Mouse (Mus musculus): ENCODE measurements around the gene Lax1. TPM values are rescaled to one million over a fixed set of nuclear protein-coding genes. Genes with fewer than 3 reads are reported as not detected.
"Not testable (repeated sequence)": the region's sequence is repeated elsewhere in the genome, so short reads cannot be mapped to it uniquely, and the experiment has no call there.

Gene Lax1
- polyA plus RNA-seq, 1 experiment from 2014 or later = 0.63 TPM

GRCm38 (mm10) chr1:133715191-133715590 lies 25.3 kb upstream of the Lax1 start:
- H3K36me3 ChIP-seq (ENCODE audit: control insufficient read depth, insufficient read depth, low read length) = peaks cover 5% of the 10 kb centered on the region; the same call in 1 of the 2 replicates
- H3K9me3 ChIP-seq (replicated peaks; ENCODE audit: control insufficient read depth, low read length) = no peaks in the 10 kb centered on the region
- 66% methylated on average over 1 of the region's 1 CpGs for WGBS
- no peak overlapping the region for H3K27ac ChIP-seq (ENCODE audit: low read length)
- no peak overlapping the region for H3K4me2 ChIP-seq (ENCODE audit: low read depth, low read length)
- H3K4me3 ChIP-seq (replicated peaks; ENCODE audit: low read length) = no peak overlapping the region
- no peak overlapping the region for H3K9ac ChIP-seq (ENCODE audit: low read length)
- ATAC-seq (ENCODE audit: insufficient read depth, low FRiP score) = no peak
- no peaks in the 10 kb centered on the region for H3K27me3 ChIP-seq (ENCODE audit: control insufficient read depth, insufficient read depth, low read length)
- H3K4me1 ChIP-seq (ENCODE audit: control insufficient read depth, insufficient read depth, low read length) = peaks cover 14% of the 10 kb centered on the region

- Histone ChIP-seq H3K4me2 (ENCODE audit: low read depth, low read length) (no peak overlapping the region), H3K4me3 (replicated peaks; ENCODE audit: low read length) (no peak overlapping the region), H3K36me3 (ENCODE audit: control insufficient read depth, insufficient read depth, low read length) (no peaks in the 10 kb centered on the region), H3K9ac (ENCODE audit: low read length) (no peak overlapping the region), H3K4me1 (ENCODE audit: control insufficient read depth, insufficient read depth, low read length) (peaks cover 17% of the 10 kb centered on the region), H3K27ac (ENCODE audit: low read length) (0 out of 2 replicates have a peak overlapping the region, but pooled peaks have one; percentile 47), H3K27me3 (ENCODE audit: control insufficient read depth, insufficient read depth, low read length) (no peaks in the 10 kb centered on the region), H3K9me3 (replicated peaks; ENCODE audit: control insufficient read depth, low read length) (no peaks in the 10 kb centered on the region)
- 43% methylated on average over 2 of the region's 2 CpGs for WGBS
- ATAC-seq (ENCODE audit: insufficient read depth, low FRiP score) = no peak
Observed at GRCm38 (mm10) chr1:133713009-133713370, 23.1 kb upstream of the Lax1 start.

- H3K4me3 ChIP-seq (replicated peaks; ENCODE audit: low read length) = no peak overlapping the region
- H3K9me3 ChIP-seq (replicated peaks; ENCODE audit: control insufficient read depth, low read length) = no peaks in the 10 kb centered on the region
- H3K27ac ChIP-seq (ENCODE audit: low read length) = peak overlapping the region; percentile 47; the same call in 1 of the 2 replicates
- no peak overlapping the region for H3K9ac ChIP-seq (ENCODE audit: low read length)
- 0 out of 2 replicates have a peak, but pooled peaks have one; percentile 51 for ATAC-seq (ENCODE audit: insufficient read depth, low FRiP score)
- 54% methylated on average over 12 of the region's 12 CpGs for WGBS
- peaks cover 17% of the 10 kb centered on the region for H3K4me1 ChIP-seq (ENCODE audit: control insufficient read depth, insufficient read depth, low read length)
- H3K27me3 ChIP-seq (ENCODE audit: control insufficient read depth, insufficient read depth, low read length) = no peaks in the 10 kb centered on the region
- no peak overlapping the region for H3K4me2 ChIP-seq (ENCODE audit: low read depth, low read length)
- H3K36me3 ChIP-seq (ENCODE audit: control insufficient read depth, insufficient read depth, low read length) = no peaks in the 10 kb centered on the region
Observed at GRCm38 (mm10) chr1:133712288-133713008, 22.5 kb upstream of the Lax1 start.

- Histone ChIP-seq H3K4me2 (ENCODE audit: low read depth, low read length) (no peak overlapping the region), H3K4me3 (replicated peaks; ENCODE audit: low read length) (no peak overlapping the region), H3K4me1 (ENCODE audit: control insufficient read depth, insufficient read depth, low read length) (peaks cover 17% of the 10 kb centered on the region), H3K9me3 (replicated peaks; ENCODE audit: control insufficient read depth, low read length) (no peaks in the 10 kb centered on the region), H3K36me3 (ENCODE audit: control insufficient read depth, insufficient read depth, low read length) (no peaks in the 10 kb centered on the region), H3K9ac (ENCODE audit: low read length) (no peak overlapping the region), H3K27me3 (ENCODE audit: control insufficient read depth, insufficient read depth, low read length) (no peaks in the 10 kb centered on the region), H3K27ac (ENCODE audit: low read length) (no peak overlapping the region)
- ATAC-seq (ENCODE audit: insufficient read depth, low FRiP score) = no peak
- 68% methylated on average over 6 of the region's 6 CpGs for WGBS
Observed at GRCm38 (mm10) chr1:133711376-133711775, 21.5 kb upstream of the Lax1 start.

DNA sequence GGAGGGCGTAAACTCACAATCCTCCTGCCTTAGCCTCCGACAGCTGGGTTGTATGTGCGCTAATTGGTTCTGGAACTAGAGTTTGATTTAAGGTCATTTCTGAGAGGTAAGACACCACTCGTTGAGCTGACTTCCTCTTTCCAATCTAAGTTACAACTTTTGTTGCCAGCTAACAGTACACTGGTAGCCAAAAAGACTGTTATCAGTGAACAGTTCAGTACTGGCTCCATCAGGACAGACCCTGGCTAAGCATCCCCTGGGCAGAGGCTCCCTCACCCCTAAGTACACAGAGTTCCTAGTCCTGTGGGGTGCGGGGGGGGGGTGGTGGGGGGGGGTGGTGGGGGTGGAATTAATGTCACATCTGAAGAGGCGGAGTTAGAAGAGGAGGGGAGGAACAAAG lies 21.0 kb upstream of the Lax1 start:
- 55% methylated on average over 6 of the region's 6 CpGs for WGBS
- H3K27me3 ChIP-seq (ENCODE audit: control insufficient read depth, insufficient read depth, low read length) = no peaks in the 10 kb centered on the region
- H3K9me3 ChIP-seq (replicated peaks; ENCODE audit: control insufficient read depth, low read length) = no peaks in the 10 kb centered on the region
- H3K4me2 ChIP-seq (ENCODE audit: low read depth, low read length) = no peak overlapping the region
- H3K9ac ChIP-seq (ENCODE audit: low read length) = no peak overlapping the region
- H3K36me3 ChIP-seq (ENCODE audit: control insufficient read depth, insufficient read depth, low read length) = no peaks in the 10 kb centered on the region
- peaks cover 17% of the 10 kb centered on the region for H3K4me1 ChIP-seq (ENCODE audit: control insufficient read depth, insufficient read depth, low read length)
- no peak for ATAC-seq (ENCODE audit: insufficient read depth, low FRiP score)
- no peak overlapping the region for H3K27ac ChIP-seq (ENCODE audit: low read length)
- H3K4me3 ChIP-seq (replicated peaks; ENCODE audit: low read length) = no peak overlapping the region

DNA sequence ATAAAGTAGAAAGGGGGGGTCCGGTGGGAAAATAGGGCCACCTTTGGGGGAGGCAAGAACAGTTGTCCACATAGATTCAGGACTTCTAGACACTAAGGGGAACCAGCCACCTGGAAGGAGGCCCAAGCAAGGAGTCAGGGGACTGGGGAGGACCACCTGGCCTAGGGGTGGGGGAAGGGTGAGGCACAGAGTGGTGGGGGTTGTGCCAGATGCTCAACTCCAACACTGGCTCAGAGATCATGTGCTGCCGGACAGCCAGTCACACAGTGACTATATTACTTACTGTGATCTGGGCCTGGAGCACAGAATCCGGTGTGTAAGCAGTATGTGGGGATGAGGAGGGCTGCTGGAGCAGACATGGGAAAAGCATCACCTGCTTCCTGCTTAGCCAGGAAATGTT lies 19.4 kb upstream of the Lax1 start:
- Histone ChIP-seq H3K4me2 (ENCODE audit: low read depth, low read length) (no peak overlapping the region), H3K4me3 (replicated peaks; ENCODE audit: low read length) (no peak overlapping the region), H3K9me3 (replicated peaks; ENCODE audit: control insufficient read depth, low read length) (no peaks in the 10 kb centered on the region), H3K9ac (ENCODE audit: low read length) (no peak overlapping the region), H3K27me3 (ENCODE audit: control insufficient read depth, insufficient read depth, low read length) (no peaks in the 10 kb centered on the region), H3K36me3 (ENCODE audit: control insufficient read depth, insufficient read depth, low read length) (no peaks in the 10 kb centered on the region), H3K27ac (ENCODE audit: low read length) (no peak overlapping the region), H3K4me1 (ENCODE audit: control insufficient read depth, insufficient read depth, low read length) (peaks cover 17% of the 10 kb centered on the region)
- WGBS = 72% methylated on average over 3 of the region's 3 CpGs
- ATAC-seq (ENCODE audit: insufficient read depth, low FRiP score) = no peak

DNA sequence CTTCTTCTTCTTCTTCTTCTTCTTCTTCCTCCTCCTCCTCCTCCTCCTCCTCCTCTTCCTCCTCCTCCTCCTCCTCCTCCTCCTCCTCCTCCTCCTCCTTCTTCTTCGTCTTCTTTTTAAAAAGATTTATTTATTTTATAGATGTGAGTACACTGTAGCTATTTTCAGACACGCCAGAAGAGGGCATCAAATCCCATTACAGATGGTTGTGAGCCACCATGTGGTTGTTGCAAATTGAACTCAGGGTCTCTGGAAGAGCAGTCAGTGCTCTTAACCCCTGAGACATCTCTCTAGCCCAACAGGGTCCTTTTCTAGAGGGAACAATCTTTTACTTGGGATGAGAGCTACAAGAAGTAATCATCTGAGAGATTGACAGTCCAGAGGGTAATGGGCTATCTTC lies 11.9 kb upstream of the Lax1 start:
- not testable (repeated sequence) for H3K4me1 ChIP-seq (ENCODE audit: control insufficient read depth, insufficient read depth, low read length); ATAC-seq (ENCODE audit: insufficient read depth, low FRiP score); H3K4me2 ChIP-seq (ENCODE audit: low read depth, low read length); H3K9me3 ChIP-seq (replicated peaks; ENCODE audit: control insufficient read depth, low read length); H3K27me3 ChIP-seq (ENCODE audit: control insufficient read depth, insufficient read depth, low read length); H3K9ac ChIP-seq (ENCODE audit: low read length); H3K4me3 ChIP-seq (replicated peaks; ENCODE audit: low read length); H3K36me3 ChIP-seq (ENCODE audit: control insufficient read depth, insufficient read depth, low read length); H3K27ac ChIP-seq (ENCODE audit: low read length)
- 17% methylated on average over 1 of the region's 2 CpGs for WGBS

- Histone ChIP-seq H3K4me2 (ENCODE audit: low read depth, low read length) (no peak overlapping the region), H3K36me3 (ENCODE audit: control insufficient read depth, insufficient read depth, low read length) (no peaks in the 10 kb centered on the region), H3K9me3 (replicated peaks; ENCODE audit: control insufficient read depth, low read length) (no peaks in the 10 kb centered on the region), H3K4me1 (ENCODE audit: control insufficient read depth, insufficient read depth, low read length) (peaks cover 31% of the 10 kb centered on the region), H3K9ac (ENCODE audit: low read length) (no peak overlapping the region), H3K27ac (ENCODE audit: low read length) (no peak overlapping the region), H3K4me3 (replicated peaks; ENCODE audit: low read length) (no peak overlapping the region), H3K27me3 (ENCODE audit: control insufficient read depth, insufficient read depth, low read length) (no peaks in the 10 kb centered on the region)
- no peak for ATAC-seq (ENCODE audit: insufficient read depth, low FRiP score)
- WGBS = 94% methylated on average over 12 of the region's 12 CpGs
Observed at GRCm38 (mm10) chr1:133697935-133698620, 8.2 kb upstream of the Lax1 start.

GRCm38 (mm10) chr1:133695901-133696300 lies 6.0 kb upstream of the Lax1 start:
- peak; percentile 81 for ATAC-seq (ENCODE audit: insufficient read depth, low FRiP score)
- Histone ChIP-seq H3K4me2 (ENCODE audit: low read depth, low read length) (peak overlapping the region; percentile 25; the same call in 1 of the 2 replicates), H3K4me1 (ENCODE audit: control insufficient read depth, insufficient read depth, low read length) (peaks cover 31% of the 10 kb centered on the region), H3K27ac (ENCODE audit: low read length) (peak overlapping the region; percentile 87), H3K27me3 (ENCODE audit: control insufficient read depth, insufficient read depth, low read length) (no peaks in the 10 kb centered on the region), H3K4me3 (replicated peaks; ENCODE audit: low read length) (no peak overlapping the region), H3K36me3 (ENCODE audit: control insufficient read depth, insufficient read depth, low read length) (no peaks in the 10 kb centered on the region), H3K9ac (ENCODE audit: low read length) (peak overlapping the region; percentile 26; the same call in 1 of the 2 replicates), H3K9me3 (replicated peaks; ENCODE audit: control insufficient read depth, low read length) (no peaks in the 10 kb centered on the region)
- 34% methylated on average over 7 of the region's 7 CpGs for WGBS
